Mouse (Mus musculus) olfactory bulb, adult 2 months (tissue): ENCODE measurements at regions not wholly inside any gene's neighbourhood (a gene's known extent, or its start where the extent isn't known, plus 50 kb on each side); places are given as distances from the start of the nearest gene placed in this dataset.

Source experiments
- CTCF ChIP-seq: fragments of 200-500 bp; IDR thresholded peaks from 2 replicates; pipeline ENCODE4 v1.5.1; 2012; ENCODE audit warnings: low read depth, mild to moderate bottlenecking, low read length, moderate library complexity; ENCODE audit not compliant: insufficient read depth
- POLR2A ChIP-seq: fragments of 200-500 bp; IDR thresholded peaks from 2 replicates; pipeline ENCODE4 v1.6.1; 2012; ENCODE audit warnings: mild to moderate bottlenecking, low read depth, low read length, moderate library complexity; ENCODE audit not compliant: insufficient read depth

DNA sequence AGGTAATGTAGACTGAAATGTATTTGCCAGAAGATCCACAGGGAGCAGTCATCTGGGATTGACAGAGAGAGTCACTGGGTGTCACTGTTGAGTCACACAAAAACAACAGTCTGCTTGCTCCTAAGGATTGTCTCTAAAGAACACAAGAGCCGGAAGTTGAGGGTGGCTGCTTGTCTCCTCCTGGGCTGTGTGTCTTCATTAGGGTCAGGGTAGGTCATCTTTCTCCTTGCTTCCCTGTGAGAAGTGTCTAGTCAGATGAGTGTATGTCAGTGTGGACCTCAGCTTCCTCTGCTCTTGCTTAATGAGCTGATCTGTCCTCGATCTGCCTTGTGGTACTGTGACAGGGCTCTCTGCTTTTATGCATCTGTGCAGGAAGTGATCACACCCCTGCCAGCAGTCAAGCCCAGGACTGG, 931.3 kb downstream of the Brinp1 start:
- no peak for TF ChIP-seq CTCF
- no peak for TF ChIP-seq POLR2A
